ENCODE assay signal across 21 mouse cellular contexts in genomic region chr4:107718720-107719119, GRCm38 (mm10). TPM values are rescaled to one million over a fixed set of nuclear protein-coding genes. Genes with fewer than 3 reads are reported as not detected.
A peak's percentile ranks its signal among the peaks of the same experiment; 100 is the strongest.
DNase-seq lines count a peak whose midpoint lies in the region; ATAC-seq and TF ChIP-seq lines count a peak whose summit lies in the region.
"Had no signal": no experiment of that assay in that cellular context is flagged by ENCODE, and none has a peak within 500 bp of the region (broad histone marks: within the 10 kb centered on the region; RNA-seq: fewer than 3 reads in every experiment).

No protein-coding gene starts in this region.

- no peak overlapping the region for H3K4me2 ChIP-seq in hindbrain, postnatal 0 days (ENCODE audit: low read depth, low read length)
- H3K4me2 ChIP-seq: embryonic facial prominence, embryonic 15.5 days; neural tube, embryonic 13.5 days had no signal

- DNase-seq in layer of hippocampus, adult 2 months (ENCODE audit: low spot score in 2 of 2), result no peak
- no peak for DNase-seq in layer of hippocampus, adult 11-12 months (ENCODE audit: low spot score)
- DNase-seq in Muller cell, postnatal 12 days (ENCODE audit: inconsistent ontology term), result peak; percentile 91
- no peak for DNase-seq in forebrain, embryonic 10.5 days (ENCODE audit: extremely low spot score, low spot score)
- DNase-seq in hindbrain, postnatal 0 days (ENCODE audit: low spot score), result peak; percentile 41
- no peak for DNase-seq in cerebellum, postnatal 25 days
- no peak for DNase-seq in right cerebral cortex, postnatal 25 days
- DNase-seq in testis, postnatal 14 days (ENCODE audit: low spot score), result no peak
- DNase-seq: gastrocnemius, postnatal 25 days; kidney, postnatal 25 days; lung, postnatal 14 days; thymus, postnatal 36 days had no signal

- TF ChIP-seq CTCF in layer of hippocampus, adult 2 months (conservative IDR thresholded peaks at IDR 0.05), result no peak
- TF ChIP-seq CTCF in hindbrain, postnatal 0 days (IDR thresholded peaks at IDR 0.05; ENCODE audit: low read depth), result no peak

- H3K36me3 ChIP-seq in forebrain, embryonic 10.5 days (replicated peaks), result no peaks in the 10 kb centered on the region
- H3K36me3 ChIP-seq in hindbrain, postnatal 0 days (ENCODE audit: insufficient read depth, low read length), result no peaks in the 10 kb centered on the region
- H3K36me3 ChIP-seq: embryonic facial prominence, embryonic 15.5 days; heart, embryonic 10.5 days; limb, embryonic 10.5 days; neural tube, embryonic 13.5 days had no signal

- ATAC-seq in hindbrain, postnatal 0 days, result peak; percentile 43; the same call in 1 of the 2 replicates
- ATAC-seq: intestine, embryonic 16.5 days; Patski had no signal

- WGBS in forebrain, embryonic 10.5 days, result 43% methylated on average over 8 of the region's 8 CpGs
- 19% methylated on average over 8 of the region's 8 CpGs for WGBS in hindbrain, postnatal 0 days

- H3K9me3 ChIP-seq in forebrain, embryonic 10.5 days, result no peaks in the 10 kb centered on the region
- no peaks in the 10 kb centered on the region for H3K9me3 ChIP-seq in hindbrain, postnatal 0 days (ENCODE audit: low read length)
- H3K9me3 ChIP-seq: embryonic facial prominence, embryonic 15.5 days; heart, embryonic 10.5 days; limb, embryonic 10.5 days; neural tube, embryonic 13.5 days had no signal

- H3K4me3 ChIP-seq in layer of hippocampus, adult 2 months, result 0 out of 2 replicates have a peak overlapping the region, but pooled peaks have one; percentile 4
- no peak overlapping the region; the same call in 1 of the 2 replicates for H3K4me3 ChIP-seq in forebrain, embryonic 10.5 days
- no peak overlapping the region for H3K4me3 ChIP-seq in hindbrain, postnatal 0 days (ENCODE audit: low read length)
- H3K4me3 ChIP-seq: embryonic facial prominence, embryonic 15.5 days; heart, embryonic 10.5 days; limb, embryonic 10.5 days; neural tube, embryonic 13.5 days had no signal

- H3K27ac ChIP-seq in layer of hippocampus, adult 2 months, result peak overlapping the region; percentile 75
- H3K27ac ChIP-seq in forebrain, embryonic 10.5 days, result peak overlapping the region; percentile 46; the same call in 1 of the 2 replicates
- 0 out of 2 replicates have a peak overlapping the region, but pooled peaks have one; percentile 26 for H3K27ac ChIP-seq in hindbrain, postnatal 0 days
- H3K27ac ChIP-seq: embryonic facial prominence, embryonic 15.5 days; heart, embryonic 10.5 days; limb, embryonic 10.5 days; liver, embryonic 14.5 days had no signal

- H3K27me3 ChIP-seq in forebrain, embryonic 10.5 days (ENCODE audit: poor library complexity, severe bottlenecking), result no peaks in the 10 kb centered on the region; the same call in 1 of the 2 replicates
- no peaks in the 10 kb centered on the region for H3K27me3 ChIP-seq in hindbrain, postnatal 0 days (ENCODE audit: insufficient read depth, low read length)
- H3K27me3 ChIP-seq: embryonic facial prominence, embryonic 15.5 days; neural tube, embryonic 13.5 days; Patski had no signal

- peaks cover 32% of the 10 kb centered on the region for H3K4me1 ChIP-seq in forebrain, embryonic 10.5 days
- peaks cover 14% of the 10 kb centered on the region; the same call in 1 of the 2 replicates for H3K4me1 ChIP-seq in hindbrain, postnatal 0 days (ENCODE audit: insufficient read depth, low read length)
- H3K4me1 ChIP-seq: limb, embryonic 10.5 days had no signal

- no peak overlapping the region for H3K9ac ChIP-seq in hindbrain, postnatal 0 days (replicated peaks; ENCODE audit: low read length)
- H3K9ac ChIP-seq: embryonic facial prominence, embryonic 15.5 days; liver, embryonic 14.5 days; neural tube, embryonic 13.5 days had no signal

RNA-seq across cellular contexts. Expression of gene Dmrtb1, which starts 34.7 kb away (rescaled TPM):
- under 1 TPM; 0.27 to 0.49 TPM for total RNA-seq in layer of hippocampus, adult 2 months (2021)
- 0.87 and 2.7 TPM in 2 replicates for polyA plus RNA-seq in forebrain, embryonic 10.5 days (2016; fragmentation: Nextera tagmentation; extraction: Ambion mirVana)
- 4.5 and 8.1 TPM in 2 replicates for total RNA-seq in hindbrain, postnatal 0 days (2014; rRNA removed)
- 9.6 and 12.2 TPM in 2 replicates for polyA plus RNA-seq in hindbrain, postnatal 0 days (2015; fragmentation: Nextera tagmentation; extraction: Ambion mirVana)
- total RNA-seq: adrenal gland, postnatal 4 days; gastrocnemius, postnatal 25 days; heart, postnatal 25 days had no signal
- polyA plus RNA-seq: intestine, embryonic 16.5 days; Patski had no signal

Comparison
In these comparisons a context has a peak if more than half of its experiments do, and no peak if none do; other contexts are left out.
1. DNase-seq: peak in Muller cell, postnatal 12 days (single experiment) and hindbrain, postnatal 0 days (single experiment); none in layer of hippocampus, adult 2 months (0 of 2), layer of hippocampus, adult 11-12 months (single experiment), forebrain, embryonic 10.5 days (single experiment), cerebellum, postnatal 25 days (0 of 2), right cerebral cortex, postnatal 25 days (single experiment) and testis, postnatal 14 days (single experiment).
2. Peak in every context shown above with its lines, with median percentiles within 50 percentile points of each other: H3K27ac ChIP-seq.